Mouse (Mus musculus) erythroblast, embryonic 14.5 days (primary cell): ENCODE measurements at regions not wholly inside any gene's neighbourhood (a gene's known extent, or its start where the extent isn't known, plus 50 kb on each side); places are given as distances from the start of the nearest gene placed in this dataset.

ENCODE experiments used
- H3K27me3 ChIP-seq: 2 replicates; pipeline ENCODE4 v1.6.1; 2012; ENCODE audit warnings: inconsistent platforms; ENCODE audit not compliant: control insufficient read depth
- H3K36me3 ChIP-seq: 2 replicates; pipeline ENCODE4 v1.6.1; 2012; ENCODE audit warnings: mild to moderate bottlenecking, inconsistent platforms; ENCODE audit not compliant: control insufficient read depth
- H3K4me1 ChIP-seq: 2 replicates; pipeline ENCODE4 v1.6.1; 2012; ENCODE audit warnings: inconsistent platforms; ENCODE audit not compliant: control insufficient read depth
- H3K4me3 ChIP-seq: replicated peaks from 2 replicates; pipeline ENCODE3; 2012; ENCODE audit warnings: moderate library complexity, mild to moderate bottlenecking, inconsistent platforms
- H3K9me3 ChIP-seq: 2 replicates; pipeline ENCODE4 v1.6.1; 2012; ENCODE audit warnings: low read length, inconsistent platforms, mixed read lengths; ENCODE audit not compliant: control insufficient read depth
- GATA1 ChIP-seq: IDR thresholded peaks from 2 replicates; pipeline ENCODE4 v1.6.1; 2012; ENCODE audit warnings: low read length, inconsistent platforms, mixed read lengths
- TAL1 ChIP-seq: IDR thresholded peaks from 3 replicates; pipeline ENCODE4 v1.6.1; 2012; ENCODE audit warnings: low read length, inconsistent platforms, mixed read lengths

GRCm38 (mm10) chr3:21934731-21935271, 141.7 kb upstream of the Tbl1xr1 start:
- Histone ChIP-seq H3K27me3 (no peaks in the 10 kb centered on the region), H3K36me3 (no peaks in the 10 kb centered on the region), H3K4me3 (no peak overlapping the region), H3K4me1 (peaks cover 21% of the 10 kb centered on the region), H3K9me3 (no peaks in the 10 kb centered on the region)
- TF ChIP-seq GATA1 (no peak), TAL1 (no peak)

GRCm38 (mm10) chr3:21935571-21936261, 140.7 kb upstream of the Tbl1xr1 start:
- Histone ChIP-seq H3K27me3 (no peaks in the 10 kb centered on the region), H3K36me3 (no peaks in the 10 kb centered on the region), H3K9me3 (no peaks in the 10 kb centered on the region), H3K4me3 (peak overlapping the region; percentile 58), H3K4me1 (peaks cover 21% of the 10 kb centered on the region)
- no peak for TF ChIP-seq GATA1
- no peak for TF ChIP-seq TAL1

GRCm38 (mm10) chr3:21936262-21936603, 140.2 kb upstream of the Tbl1xr1 start:
- Histone ChIP-seq H3K4me1 (peaks cover 21% of the 10 kb centered on the region), H3K4me3 (peak overlapping the region; percentile 58), H3K27me3 (no peaks in the 10 kb centered on the region), H3K36me3 (no peaks in the 10 kb centered on the region), H3K9me3 (no peaks in the 10 kb centered on the region)
- TF ChIP-seq TAL1 (no peak), GATA1 (no peak)

GRCm38 (mm10) chr3:21936616-21937015, 139.8 kb upstream of the Tbl1xr1 start:
- peaks cover 21% of the 10 kb centered on the region for H3K4me1 ChIP-seq
- no peaks in the 10 kb centered on the region for H3K36me3 ChIP-seq
- H3K4me3 ChIP-seq, result peak overlapping the region; percentile 58

GRCm38 (mm10) chr3:21937281-21938035, 139.0 kb upstream of the Tbl1xr1 start:
- TF ChIP-seq GATA1 (no peak), TAL1 (no peak)
- H3K4me1 ChIP-seq, result peaks cover 21% of the 10 kb centered on the region
- no peaks in the 10 kb centered on the region for H3K9me3 ChIP-seq
- H3K36me3 ChIP-seq, result no peaks in the 10 kb centered on the region
- no peak overlapping the region for H3K4me3 ChIP-seq
- no peaks in the 10 kb centered on the region for H3K27me3 ChIP-seq

More at GRCm38 (mm10) chr3:21936616-21937015, 139.8 kb upstream of the Tbl1xr1 start:
- no peaks in the 10 kb centered on the region for H3K27me3 ChIP-seq
- no peaks in the 10 kb centered on the region for H3K9me3 ChIP-seq
- TF ChIP-seq TAL1, result no peak
- TF ChIP-seq GATA1, result no peak

GRCm38 (mm10) chr3:21938071-21938848, 138.2 kb upstream of the Tbl1xr1 start:
- no peak for TF ChIP-seq TAL1
- no peak for TF ChIP-seq GATA1
- no peaks in the 10 kb centered on the region for H3K9me3 ChIP-seq
- no peak overlapping the region for H3K4me3 ChIP-seq
- no peaks in the 10 kb centered on the region for H3K27me3 ChIP-seq
- peaks cover 21% of the 10 kb centered on the region for H3K4me1 ChIP-seq
- H3K36me3 ChIP-seq, result no peaks in the 10 kb centered on the region

GRCm38 (mm10) chr3:21939738-21940137, 136.7 kb upstream of the Tbl1xr1 start:
- Histone ChIP-seq H3K4me3 (no peak overlapping the region), H3K4me1 (peaks cover 21% of the 10 kb centered on the region), H3K27me3 (no peaks in the 10 kb centered on the region), H3K36me3 (no peaks in the 10 kb centered on the region), H3K9me3 (no peaks in the 10 kb centered on the region)
- TF ChIP-seq TAL1 (no peak), GATA1 (no peak)

- Histone ChIP-seq H3K4me3 (no peak overlapping the region), H3K27me3 (no peaks in the 10 kb centered on the region), H3K4me1 (peaks cover 8% of the 10 kb centered on the region), H3K9me3 (no peaks in the 10 kb centered on the region), H3K36me3 (no peaks in the 10 kb centered on the region)
- TF ChIP-seq TAL1 (no peak), GATA1 (no peak)
These were observed 134.9 kb upstream of the Tbl1xr1 start for GRCm38 (mm10) chr3:21941596-21941995.

GRCm38 (mm10) chr3:21942912-21943311, 133.5 kb upstream of the Tbl1xr1 start:
- no peaks in the 10 kb centered on the region for H3K9me3 ChIP-seq
- peaks cover 2% of the 10 kb centered on the region; the same call in 1 of the 2 replicates for H3K4me1 ChIP-seq
- H3K4me3 ChIP-seq, result no peak overlapping the region
- no peaks in the 10 kb centered on the region for H3K36me3 ChIP-seq
- H3K27me3 ChIP-seq, result no peaks in the 10 kb centered on the region
- TF ChIP-seq GATA1 (no peak), TAL1 (no peak)
